Mouse (Mus musculus): Measurements from ENCODE around the gene Gm49396.

DNA sequence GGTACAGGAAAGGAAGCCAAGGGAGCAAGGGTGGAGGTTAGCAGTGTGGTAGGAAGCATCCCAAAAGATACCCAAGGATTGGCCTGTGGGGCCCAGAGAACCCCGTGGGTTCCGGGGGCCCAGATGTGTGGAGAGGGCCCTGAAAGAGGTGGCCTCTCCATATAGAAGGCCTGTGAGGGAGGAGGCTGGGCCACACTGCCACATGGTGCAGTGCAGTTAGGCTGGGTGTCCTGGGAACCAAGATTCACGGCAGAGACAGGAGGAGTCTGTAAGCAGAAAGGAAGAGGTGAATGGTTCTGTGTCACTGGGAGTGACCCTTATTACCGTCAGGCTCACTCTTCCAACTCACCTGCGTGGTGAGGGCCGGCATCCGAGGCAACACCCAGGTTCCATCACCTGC is 22.6 kb upstream of the Gm49396 start:
- no peak for TF ChIP-seq CTCF (IDR thresholded peaks at IDR 0.05; ENCODE audit: low read depth)
- no peak for TF ChIP-seq EP300 (IDR thresholded peaks at IDR 0.05; ENCODE audit: low read depth)

All from heart, postnatal 0 days (tissue).